Mouse (Mus musculus): ENCODE measurements around the gene Rps6kc1.

DNA sequence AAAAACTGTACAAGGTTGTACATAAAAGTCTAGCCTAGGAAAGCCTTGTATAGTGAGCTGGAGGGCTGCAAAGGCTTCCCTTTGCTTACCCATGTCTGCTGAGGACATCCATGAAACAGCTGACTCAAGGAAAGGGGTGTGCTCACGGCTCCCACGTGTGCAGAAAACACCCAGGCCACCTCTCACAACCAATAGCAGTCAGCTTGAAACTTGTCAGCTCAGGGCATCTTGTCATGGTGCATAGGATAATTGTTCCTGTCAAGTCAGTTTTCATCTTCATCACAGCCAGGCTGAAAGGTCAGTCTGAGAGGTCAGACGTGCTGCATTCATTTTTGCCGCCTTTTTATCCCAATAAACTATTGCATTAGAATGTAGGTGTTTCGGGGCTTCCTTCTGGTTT lies 36.4 kb upstream of the Rps6kc1 start:
- TF ChIP-seq POLR2A (IDR thresholded peaks at IDR 0.05; ENCODE audit: borderline replicate concordance, control insufficient read depth, low read depth, low read length) = no peak
- TF ChIP-seq CTCF (IDR thresholded peaks at IDR 0.05; ENCODE audit: control insufficient read depth, insufficient read depth, low read length) = no peak
